In the genomic region with DNA sequence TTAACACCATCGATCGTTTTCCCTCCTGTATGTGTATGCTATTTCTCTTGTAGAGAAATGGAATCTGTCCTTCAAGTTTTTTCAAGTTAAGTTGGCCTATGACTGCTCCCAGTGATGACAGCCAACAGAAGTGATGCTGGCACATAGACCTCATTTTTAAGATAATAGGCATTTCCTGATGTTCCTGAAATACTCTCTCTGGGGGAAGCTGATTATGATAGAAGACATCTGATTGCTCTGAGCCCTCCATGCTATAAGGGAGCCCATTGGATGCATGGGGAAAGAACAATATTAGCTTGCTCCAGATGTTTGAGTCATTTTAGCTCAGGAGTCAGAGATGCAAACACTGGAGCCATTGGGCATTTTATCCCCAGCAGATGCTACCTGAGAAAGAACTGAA, we compare ENCODE assay signal across 22 mouse cellular contexts.
"Had no signal": no experiment of that assay in that cellular context is flagged by ENCODE, and none has a peak within 500 bp of the region (broad histone marks: within the 10 kb centered on the region; RNA-seq: fewer than 3 reads in every experiment).

No protein-coding gene starts in this region.

- H3K4me2 ChIP-seq: heart, embryonic 12.5 days; hindbrain, embryonic 12.5 days; hindbrain, embryonic 15.5 days; limb, embryonic 13.5 days had no signal

- H3K27ac ChIP-seq: gastrocnemius, adult 2 months; heart, embryonic 10.5 days; hindbrain, embryonic 10.5 days; hindbrain, embryonic 12.5 days; hindbrain, embryonic 15.5 days; hindbrain, postnatal 0 days; limb, embryonic 13.5 days had no signal

- H3K9me3 ChIP-seq: heart, embryonic 10.5 days; heart, embryonic 12.5 days; hindbrain, embryonic 10.5 days; hindbrain, embryonic 12.5 days; hindbrain, embryonic 15.5 days; limb, embryonic 13.5 days had no signal

- ATAC-seq: forebrain, embryonic 16.5 days; hindbrain, postnatal 0 days; intestine, embryonic 16.5 days had no signal

- H3K4me1 ChIP-seq: heart, embryonic 10.5 days; heart, embryonic 12.5 days; hindbrain, embryonic 10.5 days; hindbrain, embryonic 12.5 days; hindbrain, embryonic 15.5 days; limb, embryonic 13.5 days had no signal

- H3K4me3 ChIP-seq: gastrocnemius, adult 2 months; heart, embryonic 10.5 days; heart, embryonic 12.5 days; hindbrain, embryonic 10.5 days; hindbrain, embryonic 12.5 days; hindbrain, embryonic 15.5 days; limb, embryonic 13.5 days had no signal

- H3K36me3 ChIP-seq: heart, embryonic 10.5 days; heart, embryonic 12.5 days; hindbrain, embryonic 10.5 days; hindbrain, embryonic 12.5 days; hindbrain, embryonic 15.5 days; limb, embryonic 13.5 days had no signal

- H3K27me3 ChIP-seq: heart, embryonic 12.5 days; hindbrain, embryonic 12.5 days; hindbrain, embryonic 15.5 days; limb, embryonic 13.5 days had no signal

- H3K9ac ChIP-seq: heart, embryonic 12.5 days; hindbrain, embryonic 12.5 days; hindbrain, embryonic 15.5 days; limb, embryonic 13.5 days had no signal

- DNase-seq: gastrocnemius, adult 2 months; gastrocnemius, postnatal 10 days; gastrocnemius, postnatal 25 days; heart, adult 18-20 months; heart, postnatal 4 days; kidney, adult 11 months; kidney, adult 8-10 months; kidney, postnatal 10 days; kidney, postnatal 25 days; kidney, postnatal 4 days; layer of hippocampus, adult 9-11 months; layer of hippocampus, postnatal 36 days; left cerebral cortex, postnatal 4 days had no signal
